Mouse (Mus musculus) MEL-GATA-1-ER (cell line): ENCODE results near the gene Cog5.

Experiments
- DNase-seq: peaks from one replicate; pipeline ENCODE4 v3.0.0-alpha.2; 2012; ENCODE audit warnings: low read depth; ENCODE audit errors: extremely low read depth

Gene Cog5

GRCm38 (mm10) chr12:31976544-31976943 is 321.9 kb downstream of the Cog5 start:
- no peak for DNase-seq

- DNase-seq: no peak
Measured at GRCm38 (mm10) chr12:31977613-31978195, 323.0 kb downstream of the Cog5 start.

DNA sequence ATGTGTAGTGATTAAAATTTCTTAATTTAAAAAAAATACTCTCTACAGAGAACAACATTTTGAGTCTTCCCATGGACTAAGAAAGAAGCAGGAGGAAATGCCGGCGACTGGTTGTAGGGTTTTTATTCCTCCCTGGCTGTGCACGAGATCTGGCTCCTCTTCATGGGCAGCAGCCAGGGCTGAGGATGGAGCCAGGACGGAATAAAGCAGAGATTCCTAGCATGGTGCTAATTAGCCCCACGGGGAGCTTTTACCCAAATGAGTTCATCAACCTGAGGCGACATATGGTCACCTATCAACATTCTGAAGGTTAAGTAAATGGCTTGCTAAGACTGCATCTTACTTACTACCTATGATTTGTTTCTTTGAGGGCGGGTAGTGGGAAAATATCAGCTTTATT is 328.6 kb downstream of the Cog5 start:
- no peak for DNase-seq

- no peak for DNase-seq
Measured at GRCm38 (mm10) chr12:31983769-31984168, 329.1 kb downstream of the Cog5 start.

DNA sequence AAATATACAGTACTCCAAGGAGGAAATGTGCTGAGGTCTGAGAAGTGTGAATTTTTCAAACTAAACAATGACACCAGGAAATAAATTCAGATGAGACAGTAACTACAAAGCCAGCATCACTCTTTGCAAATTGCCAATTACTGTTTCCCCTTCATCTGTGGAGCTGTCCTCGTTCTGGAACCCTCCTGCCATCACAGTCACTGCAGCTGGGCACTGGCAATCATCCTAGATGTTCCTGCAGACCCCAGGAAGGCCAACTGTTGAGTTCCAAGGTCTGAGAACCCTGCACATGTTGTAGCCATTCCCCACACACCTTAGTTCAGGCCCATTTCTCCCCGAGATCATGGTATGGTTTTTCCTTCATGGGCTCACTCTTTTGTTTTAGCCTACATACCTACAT is 329.5 kb downstream of the Cog5 start:
- no peak for DNase-seq

DNA sequence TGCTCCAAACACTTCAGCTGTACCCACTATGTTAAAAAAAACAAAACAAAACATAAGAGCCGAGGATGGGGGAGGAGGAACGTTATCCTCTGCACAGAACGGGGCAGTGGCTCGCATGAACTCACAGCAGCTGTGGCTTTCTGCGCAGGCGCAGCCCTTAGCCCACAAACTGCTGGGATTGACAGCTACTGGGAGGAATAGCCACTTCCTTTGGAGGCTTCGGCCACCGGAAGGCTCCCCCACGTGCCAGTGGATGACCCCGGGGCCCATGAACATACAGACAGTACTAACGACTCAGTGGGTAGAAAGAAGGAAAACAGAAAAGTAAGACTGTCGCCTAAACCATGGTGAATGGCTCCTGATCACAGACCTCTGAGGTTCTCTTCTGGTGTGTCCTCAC is 330.0 kb downstream of the Cog5 start:
- no peak for DNase-seq

DNA sequence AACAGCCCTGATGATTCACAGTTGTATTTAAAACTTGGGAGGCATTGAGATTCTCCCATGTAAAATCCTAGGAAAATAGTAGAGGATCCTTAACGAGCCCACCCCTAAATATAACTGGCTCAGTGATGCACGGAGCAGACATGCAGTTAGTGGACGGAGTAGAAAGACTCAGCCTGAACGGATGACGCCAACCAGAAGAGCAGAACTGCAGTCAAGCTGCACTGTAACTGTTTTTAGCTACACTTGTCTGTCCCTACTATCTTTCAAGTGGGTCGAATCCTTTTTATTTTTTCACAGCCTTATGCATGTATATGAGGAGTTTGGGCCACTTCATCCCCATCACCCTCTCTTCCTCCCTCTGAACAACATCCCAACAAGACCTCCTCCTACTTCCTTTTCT is 331.1 kb downstream of the Cog5 start:
- DNase-seq: no peak

GRCm38 (mm10) chr12:31986463-31986862 is 331.8 kb downstream of the Cog5 start:
- DNase-seq: peak; percentile 61
